Mouse (Mus musculus) stomach, embryonic 14.5 days (tissue): ENCODE measurements at regions not wholly inside any gene's neighbourhood (a gene's known extent, or its start where the extent isn't known, plus 50 kb on each side); places are given as distances from the start of the nearest gene placed in this dataset.
"Not testable (repeated sequence)": the region's sequence is repeated elsewhere in the genome, so short reads cannot be mapped to it uniquely, and the experiment has no call there.

Experiments used
- ATAC-seq: fragments of 200-750 bp; cut with Nextera tagmentation; 2 replicates; pipeline ENCODE4 v1.8.0; 2017; ENCODE audit warnings: low read depth, moderate TSS enrichment; ENCODE audit not compliant: insufficient number of reproducible peaks, insufficient read depth, low FRiP score
- H3K27ac ChIP-seq: fragments of 300-500 bp; sonication (generic); 2 replicates; pipeline ENCODE4 v1.5.1; 2014; ENCODE audit warnings: mild to moderate bottlenecking, low read length, moderate library complexity, mixed read lengths
- H3K27me3 ChIP-seq: fragments of 300-500 bp; sonication (generic); 2 replicates; pipeline ENCODE4 v1.6.1; 2014; ENCODE audit warnings: low read length, control low read depth, mixed read lengths; ENCODE audit not compliant: control insufficient read depth, insufficient read depth
- H3K36me3 ChIP-seq: fragments of 300-500 bp; sonication (generic); 2 replicates; pipeline ENCODE4 v1.6.1; 2014; ENCODE audit warnings: mild to moderate bottlenecking, control low read depth, low read length, moderate library complexity, mixed read lengths; ENCODE audit not compliant: control insufficient read depth, insufficient read depth
- H3K4me1 ChIP-seq: fragments of 300-500 bp; sonication (generic); 2 replicates; pipeline ENCODE4 v1.6.1; 2014; ENCODE audit warnings: low read length, control low read depth, mixed read lengths; ENCODE audit not compliant: control insufficient read depth, insufficient read depth
- H3K4me2 ChIP-seq: fragments of 300-500 bp; sonication (generic); replicated peaks from 2 replicates; pipeline ENCODE4 v1.6.1; 2014; ENCODE audit warnings: low read depth, low read length, control low read depth
- H3K4me3 ChIP-seq: fragments of 300-500 bp; sonication (generic); 2 replicates; pipeline ENCODE4 v1.5.1; 2014; ENCODE audit warnings: low read depth, low read length, control low read depth
- H3K9ac ChIP-seq: fragments of 300-500 bp; sonication (generic); replicated peaks from 2 replicates; pipeline ENCODE4 v1.6.1; 2014; ENCODE audit warnings: low read depth, mild to moderate bottlenecking, control low read depth, low read length, moderate library complexity, mixed read lengths
- H3K9me3 ChIP-seq: fragments of 300-500 bp; sonication (generic); 2 replicates; pipeline ENCODE4 v1.6.1; 2016; ENCODE audit warnings: low read depth, low read length, control low read depth; ENCODE audit not compliant: control insufficient read depth
- WGBS: fragments of 180-500 bp; shearing (Covaris S2); extraction: QIAGEN DNeasy Blood & Tissue Kit; methylation state at CpG from one replicate; pipeline ENCODE4 v1.1.7; 2014; 5-methylcytosine and 5-hydroxymethylcytosine counted together

GRCm38 (mm10) chr5:60228966-60229365 lies 1579.7 kb upstream of the G6pd2 start:
- ATAC-seq = no peak
- Histone ChIP-seq H3K27me3 (no peaks in the 10 kb centered on the region), H3K9me3 (no peaks in the 10 kb centered on the region), H3K27ac (no peak overlapping the region), H3K4me3 (no peak overlapping the region), H3K9ac (no peak overlapping the region), H3K36me3 (no peaks in the 10 kb centered on the region), H3K4me1 (no peaks in the 10 kb centered on the region), H3K4me2 (no peak overlapping the region)
- WGBS = 61% methylated on average over 6 of the region's 6 CpGs

- not testable (repeated sequence) for H3K27ac ChIP-seq
Measured at GRCm38 (mm10) chr5:60231232-60231891, 1577.3 kb upstream of the G6pd2 start.

GRCm38 (mm10) chr5:60244185-60244584 lies 1564.4 kb upstream of the G6pd2 start:
- Histone ChIP-seq H3K27ac (no peak overlapping the region), H3K4me2 (no peak overlapping the region), H3K4me1 (no peaks in the 10 kb centered on the region), H3K9ac (no peak overlapping the region), H3K36me3 (no peaks in the 10 kb centered on the region), H3K4me3 (no peak overlapping the region), H3K9me3 (no peaks in the 10 kb centered on the region), H3K27me3 (no peaks in the 10 kb centered on the region)
- 92% methylated on average over 2 of the region's 2 CpGs for WGBS
- ATAC-seq = no peak

More at GRCm38 (mm10) chr5:60231232-60231891, 1577.3 kb upstream of the G6pd2 start:
- not testable (repeated sequence) for H3K27me3 ChIP-seq, H3K4me1 ChIP-seq, H3K9ac ChIP-seq, H3K4me3 ChIP-seq, H3K9me3 ChIP-seq, H3K36me3 ChIP-seq
- peak; percentile 65; the same call in 1 of the 2 replicates for ATAC-seq
- 13% methylated on average over 29 of the region's 30 CpGs for WGBS
- peak overlapping the region; percentile 25; the same call in 1 of the 2 replicates for H3K4me2 ChIP-seq

- Histone ChIP-seq H3K4me1 (no peaks in the 10 kb centered on the region), H3K4me2 (no peak overlapping the region), H3K27me3 (no peaks in the 10 kb centered on the region), H3K9ac (no peak overlapping the region), H3K27ac (no peak overlapping the region), H3K4me3 (no peak overlapping the region), H3K9me3 (no peaks in the 10 kb centered on the region), H3K36me3 (no peaks in the 10 kb centered on the region)
- no peak for ATAC-seq
- WGBS = 83% methylated on average over 2 of the region's 2 CpGs
Measured at GRCm38 (mm10) chr5:60276696-60277095, 1531.9 kb upstream of the G6pd2 start.
